Mouse (Mus musculus) liver, adult 2 months (tissue): ENCODE measurements at regions not wholly inside any gene's neighbourhood (a gene's known extent, or its start where the extent isn't known, plus 50 kb on each side); places are given as distances from the start of the nearest gene placed in this dataset.
"Not testable (repeated sequence)": the region's sequence is repeated elsewhere in the genome, so short reads cannot be mapped to it uniquely, and the experiment has no call there.

Source experiments
- DNase-seq: peaks from one replicate; pipeline ENCODE4 v3.0.0-alpha.2; 2011; ENCODE audit warnings: low read depth, low spot score; ENCODE audit errors: extremely low read depth
- H3K27ac ChIP-seq: fragments of 200-500 bp; replicated peaks from 2 replicates; pipeline ENCODE4 v1.5.1; 2012; ENCODE audit warnings: low read depth, mild to moderate bottlenecking, control low read depth, inconsistent platforms, low read length; ENCODE audit not compliant: insufficient read depth
- H3K27me3 ChIP-seq: fragments of 200-500 bp; 2 replicates; pipeline ENCODE4 v1.6.1; 2012; ENCODE audit warnings: mild to moderate bottlenecking, moderate library complexity, low read length, inconsistent platforms; ENCODE audit not compliant: control insufficient read depth, insufficient read depth
- H3K36me3 ChIP-seq: fragments of 200-500 bp; 2 replicates; pipeline ENCODE4 v1.6.1; 2012; ENCODE audit warnings: low read length, inconsistent platforms; ENCODE audit not compliant: control insufficient read depth, insufficient read depth
- H3K4me1 ChIP-seq: fragments of 200-500 bp; 2 replicates; pipeline ENCODE4 v1.6.1; 2011; ENCODE audit warnings: low read length; ENCODE audit not compliant: control insufficient read depth, insufficient read depth
- H3K4me3 ChIP-seq: fragments of 200-500 bp; 2 replicates; pipeline ENCODE4 v1.5.1; 2011; ENCODE audit warnings: low read depth, mild to moderate bottlenecking, control low read depth, low read length, moderate library complexity; ENCODE audit not compliant: insufficient read depth
- H3K79me2 ChIP-seq: fragments of 200-500 bp; 2 replicates; pipeline ENCODE4 v1.6.1; 2012; ENCODE audit warnings: inconsistent platforms, mild to moderate bottlenecking, low read length, moderate library complexity; ENCODE audit not compliant: control insufficient read depth, insufficient read depth
- H3K9ac ChIP-seq: fragments of 200-500 bp; 2 replicates; pipeline ENCODE4 v1.6.1; 2012; ENCODE audit warnings: low read depth, mild to moderate bottlenecking, control low read depth, inconsistent platforms, low read length
- CTCF ChIP-seq: fragments of 200-500 bp; IDR thresholded peaks from 2 replicates; pipeline ENCODE4 v1.5.1; 2011; ENCODE audit warnings: low read depth, low read length, control low read depth
- POLR2A ChIP-seq: fragments of 200-500 bp; IDR thresholded peaks from 2 replicates; pipeline ENCODE4 v1.6.1; 2011; ENCODE audit warnings: low read length, control low read depth; ENCODE audit not compliant: insufficient read depth; ENCODE audit errors: extremely low read depth
- WGBS: fragments of 180-500 bp; shearing (Covaris S2); methylation state at CpG from one replicate; pipeline ENCODE4 v1.1.7; 2018; 5-methylcytosine and 5-hydroxymethylcytosine counted together

GRCm38 (mm10) chr13:72301114-72301513, 327.5 kb upstream of the Irx2 start:
- 16% methylated on average over 7 of the region's 7 CpGs for WGBS
- TF ChIP-seq POLR2A = no peak
- no peak for TF ChIP-seq CTCF
- DNase-seq = peak; percentile 8

GRCm38 (mm10) chr13:72301841-72302240, 326.8 kb upstream of the Irx2 start:
- no peaks in the 10 kb centered on the region for H3K27me3 ChIP-seq
- H3K27ac ChIP-seq = no peak overlapping the region
- H3K79me2 ChIP-seq = no peaks in the 10 kb centered on the region
- no peak for TF ChIP-seq CTCF
- TF ChIP-seq POLR2A = no peak
- H3K4me1 ChIP-seq = no peaks in the 10 kb centered on the region
- no peak overlapping the region for H3K4me3 ChIP-seq
- H3K36me3 ChIP-seq = no peaks in the 10 kb centered on the region
- 76% methylated on average over 15 of the region's 15 CpGs for WGBS
- DNase-seq = no peak
- no peak overlapping the region for H3K9ac ChIP-seq

More at GRCm38 (mm10) chr13:72301114-72301513, 327.5 kb upstream of the Irx2 start:
- no peak overlapping the region for H3K9ac ChIP-seq
- no peak overlapping the region for H3K4me3 ChIP-seq
- no peaks in the 10 kb centered on the region for H3K4me1 ChIP-seq
- H3K79me2 ChIP-seq = no peaks in the 10 kb centered on the region
- no peak overlapping the region for H3K27ac ChIP-seq
- H3K36me3 ChIP-seq = no peaks in the 10 kb centered on the region
- H3K27me3 ChIP-seq = no peaks in the 10 kb centered on the region

GRCm38 (mm10) chr13:72302436-72303125, 326.0 kb upstream of the Irx2 start:
- no peak overlapping the region for H3K4me3 ChIP-seq
- WGBS = 91% methylated on average over 19 of the region's 19 CpGs
- no peaks in the 10 kb centered on the region for H3K27me3 ChIP-seq
- H3K4me1 ChIP-seq = no peaks in the 10 kb centered on the region
- no peaks in the 10 kb centered on the region for H3K36me3 ChIP-seq
- TF ChIP-seq CTCF (no peak), POLR2A (no peak)
- H3K79me2 ChIP-seq = no peaks in the 10 kb centered on the region
- H3K9ac ChIP-seq = no peak overlapping the region
- no peak overlapping the region for H3K27ac ChIP-seq
- DNase-seq = no peak

DNA sequence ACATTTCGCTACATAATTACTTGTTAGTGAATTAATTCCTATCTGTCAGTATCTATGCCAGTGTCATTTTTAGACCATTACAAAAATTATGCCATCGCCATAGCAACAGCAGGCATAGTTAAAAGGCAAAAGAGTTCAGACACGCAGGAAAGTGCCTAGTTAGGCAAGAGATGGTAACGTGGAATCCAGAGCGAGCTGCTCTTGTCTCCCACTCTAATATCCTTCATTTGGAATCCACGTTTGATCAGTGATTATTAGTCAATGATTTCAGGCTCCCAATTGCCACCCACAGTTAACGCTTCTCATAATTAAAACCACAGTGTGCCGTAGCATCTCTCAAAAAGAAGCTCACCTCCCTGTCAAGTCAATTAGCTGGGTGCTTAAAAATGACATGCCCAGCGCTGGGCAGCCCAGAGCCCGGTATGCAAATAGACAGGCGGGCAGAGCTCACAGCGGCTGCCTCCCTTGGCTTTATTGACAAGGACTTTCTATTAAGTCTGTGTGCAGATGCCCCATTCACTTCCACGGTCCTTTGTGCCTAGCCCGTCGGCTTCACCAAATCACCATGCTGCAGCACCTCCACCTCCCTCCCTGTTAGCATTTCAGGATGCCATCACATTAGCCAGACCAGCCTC, 325.4 kb upstream of the Irx2 start:
- H3K4me1 ChIP-seq = no peaks in the 10 kb centered on the region
- no peaks in the 10 kb centered on the region for H3K36me3 ChIP-seq
- 86% methylated on average over 15 of the region's 15 CpGs for WGBS
- H3K27me3 ChIP-seq = no peaks in the 10 kb centered on the region
- H3K9ac ChIP-seq = no peak overlapping the region
- no peak overlapping the region for H3K27ac ChIP-seq
- no peaks in the 10 kb centered on the region for H3K79me2 ChIP-seq
- no peak for TF ChIP-seq CTCF
- no peak for TF ChIP-seq POLR2A
- no peak overlapping the region for H3K4me3 ChIP-seq
- no peak for DNase-seq

DNA sequence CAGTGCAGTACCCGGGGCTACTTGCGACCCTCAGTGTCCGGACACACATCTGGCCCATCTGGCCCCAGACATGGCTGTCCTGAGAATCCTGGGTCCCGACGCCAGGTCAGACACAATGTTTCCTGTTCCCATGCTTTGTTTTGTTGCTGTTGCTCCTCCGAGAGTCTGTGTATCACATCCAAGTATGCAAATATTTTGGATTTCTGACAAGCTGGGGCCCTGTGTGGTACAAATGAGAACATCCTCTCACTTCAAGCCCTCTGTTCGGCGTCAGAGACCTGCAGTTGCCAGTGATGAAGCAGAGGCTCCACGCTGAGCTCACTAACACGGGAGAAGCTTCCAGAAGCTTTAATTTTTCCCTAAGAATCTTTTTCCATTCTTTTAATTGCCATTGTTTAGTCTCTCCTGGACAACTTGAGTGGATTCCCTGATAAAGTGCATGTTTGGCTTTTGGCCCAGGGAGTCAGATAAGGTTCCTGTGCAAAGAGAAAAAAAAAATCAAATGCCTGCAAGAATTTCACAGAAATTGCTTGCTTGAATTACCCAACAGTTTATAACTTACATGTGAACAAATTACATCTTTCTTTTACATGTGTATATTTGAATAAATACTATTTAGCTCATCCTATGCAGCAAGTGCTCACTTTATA, 304.5 kb upstream of the Irx2 start:
- Histone ChIP-seq H3K27ac (no peak overlapping the region), H3K9ac (no peak overlapping the region), H3K4me1 (no peaks in the 10 kb centered on the region), H3K4me3 (no peak overlapping the region), H3K79me2 (no peaks in the 10 kb centered on the region), H3K27me3 (no peaks in the 10 kb centered on the region), H3K36me3 (no peaks in the 10 kb centered on the region)
- 51% methylated on average over 10 of the region's 10 CpGs for WGBS
- no peak for DNase-seq
- TF ChIP-seq POLR2A (no peak), CTCF (no peak)

DNA sequence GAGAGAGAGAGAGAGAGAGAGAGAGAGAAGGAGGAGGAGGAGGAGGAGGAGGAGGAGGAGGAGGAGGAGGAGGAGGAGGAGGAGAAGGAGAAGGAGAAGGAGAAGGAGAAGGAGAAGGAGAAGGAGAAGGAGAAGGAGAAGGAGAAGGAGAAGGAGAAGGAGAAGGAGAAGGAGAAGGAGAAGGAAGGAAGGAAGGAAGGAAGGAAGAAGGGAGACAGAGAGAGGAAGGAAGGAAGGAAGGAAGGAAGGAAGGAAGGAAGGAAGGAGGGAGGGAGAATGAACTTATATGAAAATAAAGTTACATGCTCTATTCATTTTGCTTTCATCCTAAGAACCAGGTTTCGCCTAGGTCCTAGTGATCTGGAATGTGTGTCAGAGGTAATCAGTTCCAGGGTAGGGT, 302.4 kb upstream of the Irx2 start:
- whole genome bisulfite sequencing = 71% methylated on average over 1 of the region's 1 CpGs
- DNase-seq, H3K4me3 ChIP-seq, H3K27ac ChIP-seq, H3K9ac ChIP-seq, H3K27me3 ChIP-seq, H3K36me3 ChIP-seq, H3K79me2 ChIP-seq, H3K4me1 ChIP-seq: not testable (repeated sequence)
